Mouse (Mus musculus): Measurements from ENCODE around the gene Reep1. TPM values are rescaled to one million over a fixed set of nuclear protein-coding genes. Genes with fewer than 3 reads are reported as not detected.
"Not testable (repeated sequence)": the region's sequence is repeated elsewhere in the genome, so short reads cannot be mapped to it uniquely, and the experiment has no call there.

Reep1 gene
- total RNA-seq, 2 experiments from 2014 or later = 69.1 to 71.2 TPM

DNA sequence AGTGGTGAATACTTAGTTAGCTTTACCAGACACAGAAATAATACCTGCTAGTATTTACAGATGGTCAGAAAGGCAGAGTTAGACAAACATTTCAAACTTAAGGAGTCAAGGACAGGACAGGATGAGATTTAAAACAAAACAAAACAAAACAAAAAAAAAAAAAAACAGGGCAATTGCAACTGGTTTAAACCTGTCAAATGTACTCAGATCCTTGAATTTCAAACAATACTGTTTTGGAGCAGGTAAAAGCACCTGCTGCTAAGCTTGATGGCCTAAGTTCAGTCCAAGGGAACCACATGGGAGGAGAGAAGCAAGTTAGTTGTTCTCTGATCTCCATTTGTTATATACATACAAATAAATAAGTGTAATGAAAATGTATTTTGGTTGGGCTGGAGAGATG is 132.5 kb downstream of the Reep1 start:
- no peak for DNase-seq (ENCODE audit: low spot score in 2 of 2)
- Histone ChIP-seq H3K27ac (no peak overlapping the region), H3K4me3 (no peak overlapping the region)
- no peak for TF ChIP-seq CTCF (conservative IDR thresholded peaks at IDR 0.05)

- Histone ChIP-seq H3K4me3 (no peak overlapping the region), H3K27ac (peak overlapping the region; percentile 48)
- no peak for DNase-seq (ENCODE audit: low spot score in 2 of 2)
- no peak for TF ChIP-seq CTCF (conservative IDR thresholded peaks at IDR 0.05)
Measured at GRCm38 (mm10) chr6:71840597-71841290, 133.4 kb downstream of the Reep1 start.

DNA sequence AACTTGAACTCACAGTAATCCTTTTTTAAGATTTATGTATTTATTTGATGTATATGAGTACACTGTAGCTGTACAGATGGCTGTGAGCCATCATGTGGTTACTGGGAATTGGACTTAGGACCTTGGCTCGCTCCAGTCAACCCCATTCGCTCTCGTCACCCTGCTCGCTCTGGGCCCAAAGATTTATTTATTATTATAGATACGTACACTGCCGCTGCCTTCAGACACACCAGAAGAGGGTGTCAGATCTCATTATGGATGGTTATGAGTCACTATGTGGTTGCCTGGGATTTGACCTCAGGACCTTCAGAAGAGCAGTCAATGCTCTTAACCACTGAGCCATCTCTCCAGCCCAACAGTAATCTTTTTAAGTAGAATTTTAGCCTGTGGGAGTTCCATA is 139.5 kb downstream of the Reep1 start:
- DNase-seq (ENCODE audit: low spot score in 2 of 2); H3K27ac ChIP-seq; H3K4me3 ChIP-seq: not testable (repeated sequence)

Other genes starting within 250 kb of the Reep1 start
- gene Rnf103, start 213.7 kb upstream of the Reep1 start, total RNA-seq (2021) = 10 to 100 TPM; 45.8 to 46.5 TPM
- 100 to 1,000 TPM in 1 of 2 experiments, 10 to 100 TPM in 1; 99.7 to 109 TPM for gene Chmp3, start 163.8 kb upstream of the Reep1 start, total RNA-seq (2021)
- gene Kdm3a, start 74.6 kb upstream of the Reep1 start, total RNA-seq (2021) = 10 to 100 TPM; 44.4 to 49.0 TPM
- 10 to 100 TPM; 31.2 to 31.8 TPM for gene Mrpl35, start 119.4 kb downstream of the Reep1 start, total RNA-seq (2021)
- gene Immt, start 123.8 kb downstream of the Reep1 start, total RNA-seq (2021) = 100 to 1,000 TPM; 131 to 137 TPM
- gene Ptcd3, start 201.2 kb downstream of the Reep1 start, total RNA-seq (2021) = 10 to 100 TPM; 71.0 to 74.8 TPM
- gene Polr1a, start 201.5 kb downstream of the Reep1 start, total RNA-seq (2021) = 10 to 100 TPM; 33.7 to 35.4 TPM

Measured in layer of hippocampus, adult 2 months (tissue).